Mouse (Mus musculus) embryonic facial prominence, embryonic 13.5 days (tissue): Measurements from ENCODE around the gene Kremen1. TPM values are rescaled to one million over a fixed set of nuclear protein-coding genes. Genes with fewer than 3 reads are reported as not detected.

Experiments
- ATAC-seq: fragments of 200-750 bp; cut with Nextera tagmentation; 2 replicates; pipeline ENCODE4 v1.8.0; 2017; ENCODE audit warnings: low read depth; ENCODE audit not compliant: insufficient number of reproducible peaks, insufficient read depth, low FRiP score, low TSS enrichment
- H3K27ac ChIP-seq: fragments of 300-500 bp; sonication (generic); 2 replicates; pipeline ENCODE4 v1.5.1; 2015; ENCODE audit warnings: moderate library complexity, mild to moderate bottlenecking, inconsistent platforms
- H3K27me3 ChIP-seq: fragments of 300-500 bp; sonication (generic); 2 replicates; pipeline ENCODE4 v1.6.1; 2015; ENCODE audit warnings: mild to moderate bottlenecking, inconsistent platforms
- H3K36me3 ChIP-seq: fragments of 300-500 bp; sonication (generic); 2 replicates; pipeline ENCODE4 v1.6.1; 2015; ENCODE audit warnings: mild to moderate bottlenecking, inconsistent platforms
- H3K4me1 ChIP-seq: fragments of 300-500 bp; sonication (generic); 2 replicates; pipeline ENCODE4 v1.6.1; 2015; ENCODE audit warnings: inconsistent platforms
- H3K4me2 ChIP-seq: fragments of 300-500 bp; sonication (generic); 2 replicates; pipeline ENCODE4 v1.6.1; 2015; ENCODE audit warnings: moderate library complexity, mild to moderate bottlenecking, inconsistent platforms
- H3K4me3 ChIP-seq: fragments of 300-500 bp; sonication (generic); 2 replicates; pipeline ENCODE4 v1.5.1; 2015; ENCODE audit warnings: mild to moderate bottlenecking, inconsistent platforms
- H3K9ac ChIP-seq: fragments of 300-500 bp; sonication (generic); 2 replicates; pipeline ENCODE4 v1.6.1; 2015; ENCODE audit warnings: mild to moderate bottlenecking, inconsistent platforms
- H3K9me3 ChIP-seq: fragments of 300-500 bp; sonication (generic); 2 replicates; pipeline ENCODE4 v1.6.1; 2016; ENCODE audit warnings: inconsistent platforms
- WGBS: fragments of 180-500 bp; shearing (Covaris S2); methylation state at CpG from one replicate; pipeline ENCODE4 v1.1.7; 2015; ENCODE audit warnings: mixed read lengths; 5-methylcytosine and 5-hydroxymethylcytosine counted together
- polyA plus RNA-seq: library from polyadenylated mRNA; unstranded; fragments of >200 nt; fragmentation: Nextera tagmentation; extraction: Ambion mirVana; gene quantifications from 2 replicates; pipeline ENCODE4 v1.2.1, GENCODE M21; 2015

Gene Kremen1
- polyA plus RNA-seq, 1 experiment from 2014 or later = 25.1 TPM

- WGBS = 68% methylated on average over 17 of the region's 17 CpGs
- H3K27ac ChIP-seq = no peak overlapping the region
- H3K9me3 ChIP-seq = peaks cover 5% of the 10 kb centered on the region; the same call in 1 of the 2 replicates
- no peak overlapping the region for H3K9ac ChIP-seq
- H3K27me3 ChIP-seq = no peaks in the 10 kb centered on the region
- no peak overlapping the region for H3K4me3 ChIP-seq
- no peak for ATAC-seq
- H3K4me1 ChIP-seq = peaks cover 29% of the 10 kb centered on the region
- no peak overlapping the region for H3K4me2 ChIP-seq
- H3K36me3 ChIP-seq = no peaks in the 10 kb centered on the region
Measured at GRCm38 (mm10) chr11:5160722-5161485, 100.5 kb downstream of the Kremen1 start.

GRCm38 (mm10) chr11:5158056-5158455 lies 103.3 kb downstream of the Kremen1 start:
- Histone ChIP-seq H3K4me2 (no peak overlapping the region), H3K27ac (no peak overlapping the region), H3K9ac (no peak overlapping the region), H3K36me3 (no peaks in the 10 kb centered on the region), H3K4me1 (peaks cover 12% of the 10 kb centered on the region), H3K9me3 (peaks cover 5% of the 10 kb centered on the region; the same call in 1 of the 2 replicates), H3K27me3 (no peaks in the 10 kb centered on the region), H3K4me3 (no peak overlapping the region)
- ATAC-seq = no peak
- WGBS = 79% methylated on average over 11 of the region's 11 CpGs

GRCm38 (mm10) chr11:5154961-5155805 lies 106.2 kb downstream of the Kremen1 start:
- no peak overlapping the region for H3K27ac ChIP-seq
- no peak for ATAC-seq

GRCm38 (mm10) chr11:5151680-5152337 lies 109.5 kb downstream of the Kremen1 start, which contains the start of gene Emid1:
Gene Emid1, minus strand, starts transcription at chr11:5152257.
- Histone ChIP-seq H3K9me3 (no peaks in the 10 kb centered on the region), H3K9ac (peak within 1 kb of the TSS; percentile 83), H3K27me3 (peaks cover 10% of the 10 kb centered on the region), H3K36me3 (no peaks in the 10 kb centered on the region), H3K4me3 (peak within 1 kb of the TSS; percentile 63), H3K27ac (peak within 1 kb of the TSS; percentile 11; the same call in 1 of the 2 replicates), H3K4me2 (peak within 1 kb of the TSS; percentile 84), H3K4me1 (peaks cover 47% of the 10 kb centered on the region)
- no peak for ATAC-seq
- WGBS = 1% methylated on average over 34 of the region's 53 CpGs

More at GRCm38 (mm10) chr11:5154961-5155805, 106.2 kb downstream of the Kremen1 start:
- 40% methylated on average over 10 of the region's 10 CpGs for WGBS
- Histone ChIP-seq H3K9me3 (no peaks in the 10 kb centered on the region), H3K36me3 (no peaks in the 10 kb centered on the region), H3K4me2 (no peak overlapping the region), H3K27me3 (peaks cover 10% of the 10 kb centered on the region), H3K4me1 (peaks cover 32% of the 10 kb centered on the region), H3K9ac (no peak overlapping the region), H3K4me3 (no peak overlapping the region)

- Histone ChIP-seq H3K36me3 (no peaks in the 10 kb centered on the region), H3K4me1 (peaks cover 47% of the 10 kb centered on the region), H3K4me3 (peak overlapping the region; percentile 63), H3K4me2 (peak overlapping the region; percentile 84), H3K27me3 (peaks cover 10% of the 10 kb centered on the region), H3K9ac (peak overlapping the region; percentile 83), H3K9me3 (no peaks in the 10 kb centered on the region), H3K27ac (no peak overlapping the region)
- no peak for ATAC-seq
- WGBS = 29% methylated on average over 4 of the region's 4 CpGs
Measured at GRCm38 (mm10) chr11:5151247-5151630, 110.1 kb downstream of the Kremen1 start.

GRCm38 (mm10) chr11:5150416-5151246 lies 110.7 kb downstream of the Kremen1 start:
- ATAC-seq = no peak
- Histone ChIP-seq H3K36me3 (no peaks in the 10 kb centered on the region), H3K27me3 (peaks cover 10% of the 10 kb centered on the region), H3K4me2 (peak overlapping the region; percentile 84), H3K9me3 (no peaks in the 10 kb centered on the region), H3K27ac (no peak overlapping the region), H3K9ac (peak overlapping the region; percentile 83), H3K4me3 (0 out of 2 replicates have a peak overlapping the region, but pooled peaks have one; percentile 63), H3K4me1 (peaks cover 46% of the 10 kb centered on the region)
- 56% methylated on average over 9 of the region's 9 CpGs for WGBS

- H3K4me1 ChIP-seq = peaks cover 40% of the 10 kb centered on the region
- 56% methylated on average over 9 of the region's 9 CpGs for WGBS
- no peak overlapping the region for H3K27ac ChIP-seq
Measured at GRCm38 (mm10) chr11:5149955-5150354, 111.4 kb downstream of the Kremen1 start.

GRCm38 (mm10) chr11:5149249-5149648 lies 112.1 kb downstream of the Kremen1 start:
- H3K27ac ChIP-seq = no peak overlapping the region
- 0 out of 2 replicates have a peak overlapping the region, but pooled peaks have one; percentile 27 for H3K9ac ChIP-seq
- H3K27me3 ChIP-seq = peaks cover 10% of the 10 kb centered on the region
- peak overlapping the region; percentile 27; the same call in 1 of the 2 replicates for H3K4me2 ChIP-seq
- no peak overlapping the region for H3K4me3 ChIP-seq
- WGBS = 22% methylated on average over 7 of the region's 7 CpGs
- no peaks in the 10 kb centered on the region for H3K36me3 ChIP-seq
- peaks cover 36% of the 10 kb centered on the region for H3K4me1 ChIP-seq
- no peaks in the 10 kb centered on the region for H3K9me3 ChIP-seq
- no peak for ATAC-seq

More at GRCm38 (mm10) chr11:5149955-5150354, 111.4 kb downstream of the Kremen1 start:
- Histone ChIP-seq H3K4me3 (no peak overlapping the region), H3K27me3 (peaks cover 10% of the 10 kb centered on the region), H3K4me2 (peak overlapping the region; percentile 27; the same call in 1 of the 2 replicates), H3K9me3 (no peaks in the 10 kb centered on the region), H3K9ac (0 out of 2 replicates have a peak overlapping the region, but pooled peaks have one; percentile 27), H3K36me3 (no peaks in the 10 kb centered on the region)
- 0 out of 2 replicates have a peak, but pooled peaks have one; percentile 21 for ATAC-seq

- no peak overlapping the region for H3K4me2 ChIP-seq
- H3K4me3 ChIP-seq = no peak overlapping the region
- H3K27me3 ChIP-seq = peaks cover 4% of the 10 kb centered on the region
- ATAC-seq = no peak
- 65% methylated on average over 3 of the region's 3 CpGs for WGBS
- no peak overlapping the region for H3K27ac ChIP-seq
- H3K9me3 ChIP-seq = no peaks in the 10 kb centered on the region
- H3K36me3 ChIP-seq = no peaks in the 10 kb centered on the region; the same call in 1 of the 2 replicates
- H3K4me1 ChIP-seq = peaks cover 27% of the 10 kb centered on the region
- H3K9ac ChIP-seq = no peak overlapping the region
Measured at GRCm38 (mm10) chr11:5145600-5145999, 115.8 kb downstream of the Kremen1 start.

- Histone ChIP-seq H3K27ac (no peak overlapping the region), H3K4me3 (no peak overlapping the region), H3K9me3 (no peaks in the 10 kb centered on the region), H3K9ac (no peak overlapping the region), H3K4me1 (peaks cover 15% of the 10 kb centered on the region), H3K27me3 (no peaks in the 10 kb centered on the region), H3K4me2 (no peak overlapping the region), H3K36me3 (no peaks in the 10 kb centered on the region; the same call in 1 of the 2 replicates)
- ATAC-seq = no peak
- WGBS = 75% methylated on average over 2 of the region's 2 CpGs
Measured at GRCm38 (mm10) chr11:5141965-5142364, 119.4 kb downstream of the Kremen1 start.
